Mouse (Mus musculus) liver, adult (tissue): Measurements from ENCODE around the gene Ptp4a2.

Experiments used
- GATA4 ChIP-seq: IDR thresholded peaks from 2 replicates; pipeline ENCODE4 v1.6.1; 2014; ENCODE audit warnings: mild to moderate bottlenecking, low read length; ENCODE audit not compliant: insufficient replicate concordance

Gene Ptp4a2

GRCm38 (mm10) chr4:129884041-129884930, 73.3 kb downstream of the Ptp4a2 start:
- no peak for TF ChIP-seq GATA4

DNA sequence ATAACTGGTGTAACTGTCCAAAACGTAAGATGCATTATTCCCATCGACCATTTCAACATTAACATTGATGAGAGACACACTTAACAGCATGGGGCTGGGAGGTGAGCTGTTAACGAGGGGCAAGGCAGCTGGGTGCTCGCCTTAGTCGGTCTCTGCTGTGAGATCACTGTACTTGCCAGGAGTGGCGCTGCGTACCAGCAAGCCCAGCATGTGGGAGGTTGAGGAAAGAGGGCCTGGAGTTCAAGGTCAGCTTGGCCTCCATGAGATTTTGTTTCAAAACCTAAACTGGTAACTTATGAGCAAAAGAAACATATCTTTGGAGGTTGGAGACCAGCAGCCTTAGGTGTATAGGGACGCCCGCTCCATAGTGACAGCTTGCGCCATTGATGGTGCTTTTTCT, 78.6 kb downstream of the Ptp4a2 start:
- no peak for TF ChIP-seq GATA4

DNA sequence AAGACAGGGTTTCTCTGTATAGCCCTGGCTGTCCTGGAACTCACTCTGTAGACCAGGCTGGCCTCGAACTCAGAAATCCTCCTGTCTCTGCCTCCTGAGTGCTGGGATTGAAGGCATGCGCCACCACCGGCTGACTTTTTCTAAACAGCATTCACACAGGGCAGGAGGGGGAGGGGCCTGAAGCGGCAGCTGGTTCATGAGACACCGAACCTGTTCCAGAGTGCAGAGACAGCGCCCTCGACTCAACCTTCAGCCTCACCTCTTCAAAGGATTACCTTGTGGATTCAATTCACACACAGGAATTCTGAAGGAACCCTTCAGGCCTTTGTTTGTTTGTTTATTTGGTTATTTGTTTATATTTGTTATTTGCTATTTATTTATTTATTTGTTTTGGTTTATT, 79.1 kb downstream of the Ptp4a2 start:
- TF ChIP-seq GATA4, result no peak

DNA sequence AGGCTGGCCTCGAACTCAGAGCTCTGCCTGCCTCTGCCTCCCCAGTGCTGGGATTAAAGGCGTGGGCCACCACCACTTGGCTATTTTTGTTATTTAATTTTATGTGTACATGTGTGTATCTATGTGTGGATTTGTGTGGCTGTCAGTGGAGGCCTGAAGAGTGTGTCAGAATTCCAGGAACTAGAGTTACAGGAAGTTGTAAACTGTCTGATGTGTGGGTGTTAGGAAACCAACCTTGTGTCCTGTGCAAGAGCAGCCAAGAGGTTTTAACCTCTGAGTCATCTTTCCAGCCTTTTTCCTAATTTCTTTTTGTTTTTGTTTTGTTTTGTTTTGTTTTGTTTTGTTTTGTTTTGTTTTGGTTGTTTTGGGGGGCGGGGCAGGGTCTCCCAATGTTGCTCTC, 83.8 kb downstream of the Ptp4a2 start:
- no peak for TF ChIP-seq GATA4
